Mouse (Mus musculus): ENCODE measurements around the gene Znrf2. TPM values are rescaled to one million over a fixed set of nuclear protein-coding genes. Genes with fewer than 3 reads are reported as not detected.

The Znrf2 gene
- polyA plus RNA-seq, 1 experiment, result 15.8 TPM

DNA sequence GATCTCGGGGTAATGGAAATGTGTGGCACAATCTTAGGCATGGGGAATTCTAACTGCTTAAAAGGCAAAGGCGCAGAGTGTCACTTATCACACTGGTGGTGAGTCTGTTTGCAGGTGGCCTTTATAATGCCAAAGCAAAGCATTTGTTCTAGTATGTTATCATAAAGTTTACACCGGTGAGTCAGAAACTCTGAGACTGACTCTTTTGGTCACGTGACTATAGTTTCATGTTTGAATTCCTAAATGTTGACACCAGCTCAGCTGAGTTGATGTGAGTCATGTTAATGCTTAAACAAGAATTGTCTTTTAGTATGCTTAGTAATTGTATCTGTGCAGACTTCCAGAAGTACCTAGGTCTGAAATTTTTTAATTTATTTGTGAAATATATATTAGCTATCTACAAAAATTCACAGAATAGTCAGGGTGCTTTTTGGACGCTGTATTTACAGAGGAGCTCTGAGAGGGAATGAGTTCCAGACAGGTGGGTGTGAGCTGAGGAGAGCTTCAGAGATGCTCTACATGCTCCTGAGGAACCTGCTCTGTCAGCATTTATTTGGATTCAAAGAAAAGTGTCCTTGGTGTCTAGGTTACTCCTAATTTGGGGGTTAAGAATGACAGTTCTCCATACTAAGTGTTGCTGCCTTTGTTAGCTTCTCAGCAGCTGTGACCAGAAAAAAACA lies 50.2 kb downstream of the Znrf2 start:
- Histone ChIP-seq H3K9me3 (peaks cover 6% of the 10 kb centered on the region; the same call in 1 of the 2 replicates), H3K27me3 (replicated peaks) (no peaks in the 10 kb centered on the region)
- TF ChIP-seq GATA1 (IDR thresholded peaks at IDR 0.05; ENCODE audit: borderline replicate concordance, low read length) (no peak), FLI1 (IDR thresholded peaks at IDR 0.05; ENCODE audit: low read length) (no peak)

DNA sequence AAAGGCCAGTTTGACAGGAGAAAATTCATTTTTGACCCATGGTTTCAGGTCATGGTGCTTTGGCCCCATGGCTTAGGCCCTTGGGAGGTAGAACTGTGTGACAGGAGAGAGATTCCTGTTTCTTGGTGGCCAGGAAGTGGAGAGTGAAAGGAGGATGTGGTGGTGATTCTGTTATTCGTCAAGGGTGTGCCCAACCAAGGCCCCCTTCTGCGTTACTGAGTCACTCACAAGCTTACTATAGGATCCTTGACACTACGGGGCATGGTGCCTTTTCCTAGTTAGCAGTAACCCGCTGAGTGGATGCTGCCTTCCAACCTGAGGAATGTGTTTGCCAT lies 50.7 kb downstream of the Znrf2 start:
- Histone ChIP-seq H3K9me3 (peaks cover 6% of the 10 kb centered on the region; the same call in 1 of the 2 replicates), H3K4me1 (peaks cover 22% of the 10 kb centered on the region), H3K4me3 (replicated peaks) (peak overlapping the region; percentile 59), H3K36me3 (replicated peaks; ENCODE audit: low read length) (peaks cover 31% of the 10 kb centered on the region), H3K27me3 (replicated peaks) (no peaks in the 10 kb centered on the region)
- TF ChIP-seq FLI1 (IDR thresholded peaks at IDR 0.05; ENCODE audit: low read length) (no peak), GATA1 (IDR thresholded peaks at IDR 0.05; ENCODE audit: borderline replicate concordance, low read length) (no peak)

More for the DNA sequence above, 50.2 kb downstream of the Znrf2 start:
- peaks cover 22% of the 10 kb centered on the region for H3K4me1 ChIP-seq
- H3K36me3 ChIP-seq (replicated peaks; ENCODE audit: low read length), result peaks cover 32% of the 10 kb centered on the region
- H3K4me3 ChIP-seq (replicated peaks), result no peak overlapping the region

DNA sequence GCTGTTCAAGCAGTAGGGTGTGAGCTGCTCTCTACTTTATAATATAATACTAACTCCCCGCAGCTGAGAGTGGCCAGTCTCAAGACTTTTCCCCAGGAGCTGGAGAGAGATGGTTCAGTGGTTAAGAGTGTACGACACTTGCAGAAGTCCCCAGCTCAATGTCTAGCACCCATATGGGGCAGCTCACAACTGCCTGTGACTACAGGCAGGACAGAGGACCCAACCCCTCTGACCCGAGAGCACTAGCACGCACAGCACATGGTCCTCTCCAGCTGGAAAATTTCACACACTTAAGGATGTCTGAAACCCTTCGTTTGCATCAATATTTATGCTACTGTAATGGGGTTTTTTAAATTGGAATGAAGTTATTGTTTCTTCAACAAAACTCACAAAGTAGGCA lies 56.3 kb downstream of the Znrf2 start:
- Histone ChIP-seq H3K4me1 (peaks cover 40% of the 10 kb centered on the region), H3K36me3 (replicated peaks; ENCODE audit: low read length) (peaks cover 25% of the 10 kb centered on the region), H3K27me3 (replicated peaks) (no peaks in the 10 kb centered on the region), H3K9me3 (no peaks in the 10 kb centered on the region), H3K4me3 (replicated peaks) (no peak overlapping the region)
- TF ChIP-seq GATA1 (IDR thresholded peaks at IDR 0.05; ENCODE audit: borderline replicate concordance, low read length) (no peak), FLI1 (IDR thresholded peaks at IDR 0.05; ENCODE audit: low read length) (no peak)

DNA sequence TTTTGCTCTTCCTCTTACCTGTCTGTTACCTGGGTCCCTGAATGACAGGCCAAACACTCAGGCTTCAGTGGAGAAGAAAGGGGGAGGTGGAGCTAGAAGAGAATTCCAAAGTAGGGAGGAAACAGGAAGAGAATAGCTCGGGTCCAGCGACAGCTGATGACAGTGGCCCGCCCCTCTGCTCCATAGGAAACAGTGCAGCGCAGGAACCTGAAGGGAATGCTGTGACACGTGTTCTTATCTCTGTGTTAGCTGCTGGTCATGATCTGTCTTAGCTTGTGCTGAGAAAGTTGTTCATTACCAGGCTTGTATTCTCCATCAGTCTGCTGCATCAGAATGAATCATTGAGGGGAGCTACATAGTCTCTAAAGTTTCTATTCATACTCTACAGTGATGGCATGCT lies 60.1 kb downstream of the Znrf2 start:
- Histone ChIP-seq H3K36me3 (replicated peaks; ENCODE audit: low read length) (peaks cover 37% of the 10 kb centered on the region), H3K27me3 (replicated peaks) (no peaks in the 10 kb centered on the region), H3K4me3 (replicated peaks) (peak overlapping the region; percentile 73), H3K4me1 (peaks cover 36% of the 10 kb centered on the region), H3K9me3 (no peaks in the 10 kb centered on the region)
- no peak for TF ChIP-seq GATA1 (IDR thresholded peaks at IDR 0.05; ENCODE audit: borderline replicate concordance, low read length)
- no peak for TF ChIP-seq FLI1 (IDR thresholded peaks at IDR 0.05; ENCODE audit: low read length)

DNA sequence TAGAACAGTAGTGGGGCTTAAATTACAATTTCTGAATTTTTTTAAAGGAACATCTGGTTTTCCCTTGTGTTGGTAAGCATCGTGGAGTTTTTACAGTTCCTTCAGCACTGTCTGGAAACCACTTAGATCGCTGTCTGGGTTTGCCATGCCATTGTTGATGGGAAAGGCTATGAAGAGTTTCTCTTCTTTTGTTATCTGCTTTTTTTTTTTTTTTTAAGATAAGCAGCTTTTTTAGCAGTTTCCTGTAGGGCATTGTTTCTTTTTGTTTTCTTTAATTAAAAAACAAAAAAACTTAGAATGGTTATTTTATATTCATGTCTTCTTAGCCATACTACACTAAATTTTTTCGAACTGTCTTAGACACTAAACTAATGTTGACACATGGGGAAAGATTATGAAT lies 60.9 kb downstream of the Znrf2 start:
- Histone ChIP-seq H3K4me3 (replicated peaks) (no peak overlapping the region), H3K4me1 (peaks cover 36% of the 10 kb centered on the region), H3K36me3 (replicated peaks; ENCODE audit: low read length) (peaks cover 35% of the 10 kb centered on the region), H3K9me3 (no peaks in the 10 kb centered on the region), H3K27me3 (replicated peaks) (no peaks in the 10 kb centered on the region)
- TF ChIP-seq GATA1 (IDR thresholded peaks at IDR 0.05; ENCODE audit: borderline replicate concordance, low read length), result no peak
- TF ChIP-seq FLI1 (IDR thresholded peaks at IDR 0.05; ENCODE audit: low read length), result no peak

DNA sequence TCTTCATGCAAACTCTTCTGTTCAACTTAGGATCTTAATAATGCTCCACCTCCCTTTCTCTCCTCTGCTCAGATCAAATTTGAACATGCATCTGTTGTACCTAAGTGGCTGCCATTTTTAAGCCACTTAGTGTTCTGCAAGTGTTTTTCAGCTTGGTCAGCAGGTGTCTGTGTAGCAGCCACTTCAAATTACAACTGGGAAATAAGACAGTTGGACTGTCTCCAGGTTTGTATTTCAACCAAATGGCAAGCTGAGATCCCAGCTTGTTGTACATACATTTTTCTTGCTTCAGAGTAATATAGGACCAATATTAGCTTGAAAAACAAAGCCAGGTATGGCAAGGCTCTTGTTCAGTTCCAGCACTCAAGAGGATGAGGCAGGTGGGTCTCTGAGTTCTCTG lies 61.8 kb downstream of the Znrf2 start:
- H3K36me3 ChIP-seq (replicated peaks; ENCODE audit: low read length), result peaks cover 37% of the 10 kb centered on the region
- H3K9me3 ChIP-seq, result no peaks in the 10 kb centered on the region
- no peaks in the 10 kb centered on the region for H3K27me3 ChIP-seq (replicated peaks)
- no peak overlapping the region for H3K4me3 ChIP-seq (replicated peaks)
- TF ChIP-seq GATA1 (IDR thresholded peaks at IDR 0.05; ENCODE audit: borderline replicate concordance, low read length), result no peak
- TF ChIP-seq FLI1 (IDR thresholded peaks at IDR 0.05; ENCODE audit: low read length), result no peak
- H3K4me1 ChIP-seq, result peaks cover 33% of the 10 kb centered on the region

DNA sequence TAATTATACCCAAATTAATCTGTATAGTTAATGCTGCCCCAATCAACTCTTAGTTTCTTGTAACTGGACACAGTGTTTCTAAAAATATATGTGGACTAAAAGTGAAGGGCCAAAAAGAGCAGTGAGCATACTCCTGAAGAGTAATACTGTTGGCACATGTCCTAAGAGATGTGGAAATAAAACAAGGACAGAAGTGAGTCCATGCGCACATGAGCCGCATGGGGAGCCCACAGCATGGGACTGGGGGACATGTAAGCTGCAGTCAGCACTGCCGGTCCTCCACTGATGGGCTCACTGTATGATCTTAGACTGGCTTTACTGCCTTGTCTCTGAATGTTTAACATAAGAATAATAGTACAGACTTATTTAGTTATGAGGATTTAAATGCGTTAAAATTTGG lies 63.4 kb downstream of the Znrf2 start:
- H3K27me3 ChIP-seq (replicated peaks), result no peaks in the 10 kb centered on the region
- H3K36me3 ChIP-seq (replicated peaks; ENCODE audit: low read length), result peaks cover 39% of the 10 kb centered on the region
- no peak overlapping the region for H3K4me3 ChIP-seq (replicated peaks)
- H3K9me3 ChIP-seq, result no peaks in the 10 kb centered on the region
- H3K4me1 ChIP-seq, result peaks cover 26% of the 10 kb centered on the region
- TF ChIP-seq GATA1 (IDR thresholded peaks at IDR 0.05; ENCODE audit: borderline replicate concordance, low read length), result no peak
- TF ChIP-seq FLI1 (IDR thresholded peaks at IDR 0.05; ENCODE audit: low read length), result no peak

DNA sequence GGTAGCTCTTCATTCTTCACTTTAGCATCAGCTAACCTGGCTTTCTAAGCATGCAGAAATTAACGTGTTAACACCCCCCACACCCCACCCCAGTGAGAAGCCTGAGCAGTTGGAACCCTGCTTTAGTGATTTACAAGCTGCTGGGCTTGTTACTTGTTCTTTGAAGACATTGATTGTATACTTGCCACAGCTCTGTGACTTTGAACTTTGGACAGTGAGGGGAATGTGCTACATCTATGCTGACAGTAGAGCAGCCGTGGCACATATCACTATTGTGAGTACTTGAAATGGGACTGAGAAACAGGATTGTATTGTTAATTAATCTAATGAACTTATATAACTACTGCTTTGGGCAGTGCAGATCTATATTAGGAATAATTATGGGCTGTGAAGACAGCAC lies 66.7 kb downstream of the Znrf2 start:
- TF ChIP-seq FLI1 (IDR thresholded peaks at IDR 0.05; ENCODE audit: low read length), result no peak
- Histone ChIP-seq H3K4me3 (replicated peaks) (no peak overlapping the region), H3K27me3 (replicated peaks) (no peaks in the 10 kb centered on the region), H3K9me3 (no peaks in the 10 kb centered on the region), H3K36me3 (replicated peaks; ENCODE audit: low read length) (peaks cover 59% of the 10 kb centered on the region), H3K4me1 (no peaks in the 10 kb centered on the region; the same call in 1 of the 2 replicates)

DNA sequence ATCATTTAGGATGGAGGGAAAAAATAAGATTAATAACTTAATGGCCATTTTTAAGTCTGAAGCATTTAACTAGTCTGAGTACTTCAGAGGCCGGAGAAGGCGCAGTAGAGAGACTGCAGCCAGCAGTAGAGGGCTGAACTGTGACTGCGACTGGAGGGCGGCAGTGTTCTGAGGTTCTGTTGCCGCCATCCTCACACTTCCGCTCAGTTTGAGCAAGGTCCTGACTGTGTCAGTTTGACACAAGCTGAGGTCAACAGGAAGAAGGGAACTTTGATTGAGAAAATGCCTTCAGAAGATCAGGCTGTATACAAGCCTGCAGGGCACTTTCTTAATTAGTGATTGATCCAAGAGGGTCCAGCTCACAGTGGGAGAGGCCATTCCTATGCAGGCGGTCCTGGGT lies 69.5 kb downstream of the Znrf2 start:
- peaks cover 56% of the 10 kb centered on the region for H3K36me3 ChIP-seq (replicated peaks; ENCODE audit: low read length)
- TF ChIP-seq FLI1 (IDR thresholded peaks at IDR 0.05; ENCODE audit: low read length) (no peak), GATA1 (IDR thresholded peaks at IDR 0.05; ENCODE audit: borderline replicate concordance, low read length) (no peak)

DNA sequence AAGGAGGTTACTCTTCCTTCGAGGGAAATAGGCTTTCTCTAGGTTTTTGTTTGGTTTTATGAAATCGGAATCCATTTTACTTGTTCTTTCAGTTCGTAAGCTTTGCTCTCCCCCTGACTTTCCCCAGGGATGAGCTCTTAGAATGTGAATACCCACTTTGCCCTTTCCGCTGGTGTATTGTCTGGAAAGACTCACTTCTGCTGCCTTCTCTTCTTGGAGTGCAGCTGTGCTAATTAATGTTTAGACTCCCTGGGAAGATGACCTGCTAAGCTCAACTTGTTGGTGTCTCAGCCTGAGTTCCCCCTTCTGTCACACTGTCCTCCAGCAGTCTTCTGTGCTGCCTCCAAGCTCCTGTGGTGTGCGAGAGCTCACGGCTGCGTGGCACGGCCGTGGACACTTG lies 73.5 kb downstream of the Znrf2 start:
- peaks cover 58% of the 10 kb centered on the region for H3K36me3 ChIP-seq (replicated peaks; ENCODE audit: low read length)
- H3K4me3 ChIP-seq (replicated peaks), result no peak overlapping the region
- no peaks in the 10 kb centered on the region for H3K9me3 ChIP-seq
- TF ChIP-seq GATA1 (IDR thresholded peaks at IDR 0.05; ENCODE audit: borderline replicate concordance, low read length), result no peak
- no peak for TF ChIP-seq FLI1 (IDR thresholded peaks at IDR 0.05; ENCODE audit: low read length)
- H3K4me1 ChIP-seq, result peaks cover 9% of the 10 kb centered on the region
- H3K27me3 ChIP-seq (replicated peaks), result no peaks in the 10 kb centered on the region

More for the DNA sequence above, 69.5 kb downstream of the Znrf2 start:
- no peaks in the 10 kb centered on the region for H3K27me3 ChIP-seq (replicated peaks)
- H3K4me3 ChIP-seq (replicated peaks), result no peak overlapping the region
- H3K9me3 ChIP-seq, result no peaks in the 10 kb centered on the region
- peaks cover 6% of the 10 kb centered on the region for H3K4me1 ChIP-seq
